Mouse (Mus musculus): ENCODE data around the gene Arl4c. TPM values are rescaled to one million over a fixed set of nuclear protein-coding genes. Genes with fewer than 3 reads are reported as not detected.
A peak's percentile ranks its signal among the peaks of the same experiment; 100 is the strongest.
"Not testable (repeated sequence)": the region's sequence is repeated elsewhere in the genome, so short reads cannot be mapped to it uniquely, and the experiment has no call there.

The Arl4c gene
- polyA plus RNA-seq, 1 experiment from 2014 or later, result 30.6 TPM

- peak overlapping the region; percentile 60; the same call in 1 of the 2 replicates for H3K27ac ChIP-seq
- TF ChIP-seq CTCF (IDR thresholded peaks at IDR 0.05; ENCODE audit: low read depth), result no peak
- H3K9me3 ChIP-seq (replicated peaks; ENCODE audit: low read length), result no peaks in the 10 kb centered on the region
- no peaks in the 10 kb centered on the region for H3K36me3 ChIP-seq (ENCODE audit: insufficient read depth, low read length)
- ATAC-seq (replicated peaks; ENCODE audit: low FRiP score, low read depth), result peak; percentile 36; the same call in 1 of the 2 replicates
- WGBS, result 62% methylated on average over 4 of the region's 4 CpGs
- H3K4me2 ChIP-seq (ENCODE audit: low read length), result no peak overlapping the region
- no peak for DNase-seq (ENCODE audit: low spot score)
- no peaks in the 10 kb centered on the region for H3K27me3 ChIP-seq (ENCODE audit: insufficient read depth, low read length)
- H3K4me3 ChIP-seq (replicated peaks; ENCODE audit: low read depth, low read length), result no peak overlapping the region
- H3K4me1 ChIP-seq (replicated peaks; ENCODE audit: insufficient read depth, low read length), result peaks cover 13% of the 10 kb centered on the region
- H3K9ac ChIP-seq (ENCODE audit: low read depth, low read length), result no peak overlapping the region
These were observed 63.4 kb downstream of the Arl4c start for GRCm38 (mm10) chr1:88638622-88639021.

GRCm38 (mm10) chr1:88636579-88637161, 65.4 kb downstream of the Arl4c start:
- WGBS, result 85% methylated on average over 2 of the region's 2 CpGs
- H3K27ac ChIP-seq; DNase-seq (ENCODE audit: low spot score); H3K36me3 ChIP-seq (ENCODE audit: insufficient read depth, low read length); H3K27me3 ChIP-seq (ENCODE audit: insufficient read depth, low read length); H3K4me2 ChIP-seq (ENCODE audit: low read length); ATAC-seq (replicated peaks; ENCODE audit: low FRiP score, low read depth); H3K9ac ChIP-seq (ENCODE audit: low read depth, low read length); H3K4me3 ChIP-seq (replicated peaks; ENCODE audit: low read depth, low read length); H3K9me3 ChIP-seq (replicated peaks; ENCODE audit: low read length): not testable (repeated sequence)
- peaks cover 13% of the 10 kb centered on the region for H3K4me1 ChIP-seq (replicated peaks; ENCODE audit: insufficient read depth, low read length)

- Histone ChIP-seq H3K27ac (no peak overlapping the region), H3K4me1 (replicated peaks; ENCODE audit: insufficient read depth, low read length) (peaks cover 13% of the 10 kb centered on the region), H3K9me3 (replicated peaks; ENCODE audit: low read length) (no peaks in the 10 kb centered on the region), H3K36me3 (ENCODE audit: insufficient read depth, low read length) (no peaks in the 10 kb centered on the region), H3K9ac (ENCODE audit: low read depth, low read length) (no peak overlapping the region), H3K4me3 (replicated peaks; ENCODE audit: low read depth, low read length) (no peak overlapping the region), H3K27me3 (ENCODE audit: insufficient read depth, low read length) (no peaks in the 10 kb centered on the region), H3K4me2 (ENCODE audit: low read length) (no peak overlapping the region)
- 80% methylated on average over 12 of the region's 12 CpGs for WGBS
- DNase-seq (ENCODE audit: low spot score) (peak; percentile 59), ATAC-seq (replicated peaks; ENCODE audit: low FRiP score, low read depth) (no peak)
- no peak for TF ChIP-seq CTCF (IDR thresholded peaks at IDR 0.05; ENCODE audit: low read depth)
These were observed 66.4 kb downstream of the Arl4c start for GRCm38 (mm10) chr1:88635659-88636058.

GRCm38 (mm10) chr1:88632851-88633250, 69.2 kb downstream of the Arl4c start:
- DNase-seq (ENCODE audit: low spot score), result no peak
- Histone ChIP-seq H3K27me3 (ENCODE audit: insufficient read depth, low read length) (no peaks in the 10 kb centered on the region), H3K9ac (ENCODE audit: low read depth, low read length) (no peak overlapping the region), H3K27ac (no peak overlapping the region), H3K4me2 (ENCODE audit: low read length) (no peak overlapping the region), H3K4me3 (replicated peaks; ENCODE audit: low read depth, low read length) (no peak overlapping the region), H3K9me3 (replicated peaks; ENCODE audit: low read length) (no peaks in the 10 kb centered on the region), H3K4me1 (replicated peaks; ENCODE audit: insufficient read depth, low read length) (no peaks in the 10 kb centered on the region), H3K36me3 (ENCODE audit: insufficient read depth, low read length) (no peaks in the 10 kb centered on the region)
- TF ChIP-seq CTCF (IDR thresholded peaks at IDR 0.05; ENCODE audit: low read depth), result no peak
- ATAC-seq (replicated peaks; ENCODE audit: low FRiP score, low read depth), result no peak
- WGBS, result 77% methylated on average over 6 of the region's 6 CpGs

- ATAC-seq (replicated peaks; ENCODE audit: low FRiP score, low read depth), result no peak
These were observed 72.0 kb downstream of the Arl4c start for GRCm38 (mm10) chr1:88629966-88630488.

GRCm38 (mm10) chr1:88625190-88625589, 76.8 kb downstream of the Arl4c start:
- Histone ChIP-seq H3K4me2 (ENCODE audit: low read length) (no peak overlapping the region), H3K9ac (ENCODE audit: low read depth, low read length) (no peak overlapping the region), H3K4me3 (replicated peaks; ENCODE audit: low read depth, low read length) (no peak overlapping the region), H3K9me3 (replicated peaks; ENCODE audit: low read length) (no peaks in the 10 kb centered on the region), H3K27me3 (ENCODE audit: insufficient read depth, low read length) (no peaks in the 10 kb centered on the region), H3K4me1 (replicated peaks; ENCODE audit: insufficient read depth, low read length) (no peaks in the 10 kb centered on the region), H3K36me3 (ENCODE audit: insufficient read depth, low read length) (no peaks in the 10 kb centered on the region), H3K27ac (no peak overlapping the region)
- WGBS, result 55% methylated on average over 1 of the region's 1 CpGs
- TF ChIP-seq CTCF (IDR thresholded peaks at IDR 0.05; ENCODE audit: low read depth), result no peak
- DNase-seq (ENCODE audit: low spot score) (peak; percentile 25), ATAC-seq (replicated peaks; ENCODE audit: low FRiP score, low read depth) (no peak)

More at GRCm38 (mm10) chr1:88629966-88630488, 72.0 kb downstream of the Arl4c start:
- WGBS, result 47% methylated on average over 2 of the region's 2 CpGs
- H3K4me1 ChIP-seq (replicated peaks; ENCODE audit: insufficient read depth, low read length), result no peaks in the 10 kb centered on the region
- H3K36me3 ChIP-seq (ENCODE audit: insufficient read depth, low read length), result no peaks in the 10 kb centered on the region
- no peaks in the 10 kb centered on the region for H3K27me3 ChIP-seq (ENCODE audit: insufficient read depth, low read length)
- DNase-seq (ENCODE audit: low spot score), result no peak
- H3K9ac ChIP-seq (ENCODE audit: low read depth, low read length), result no peak overlapping the region
- H3K4me2 ChIP-seq (ENCODE audit: low read length), result no peak overlapping the region
- no peak overlapping the region for H3K27ac ChIP-seq
- no peaks in the 10 kb centered on the region for H3K9me3 ChIP-seq (replicated peaks; ENCODE audit: low read length)
- no peak overlapping the region for H3K4me3 ChIP-seq (replicated peaks; ENCODE audit: low read depth, low read length)
- TF ChIP-seq CTCF (IDR thresholded peaks at IDR 0.05; ENCODE audit: low read depth), result no peak

- Histone ChIP-seq H3K4me3 (replicated peaks; ENCODE audit: low read depth, low read length) (no peak overlapping the region), H3K9ac (ENCODE audit: low read depth, low read length) (no peak overlapping the region), H3K4me1 (replicated peaks; ENCODE audit: insufficient read depth, low read length) (no peaks in the 10 kb centered on the region), H3K36me3 (ENCODE audit: insufficient read depth, low read length) (no peaks in the 10 kb centered on the region), H3K4me2 (ENCODE audit: low read length) (no peak overlapping the region), H3K9me3 (replicated peaks; ENCODE audit: low read length) (no peaks in the 10 kb centered on the region), H3K27me3 (ENCODE audit: insufficient read depth, low read length) (no peaks in the 10 kb centered on the region), H3K27ac (no peak overlapping the region)
- ATAC-seq (replicated peaks; ENCODE audit: low FRiP score, low read depth), result no peak
- no peak for TF ChIP-seq CTCF (IDR thresholded peaks at IDR 0.05; ENCODE audit: low read depth)
- WGBS, result 87% methylated on average over 4 of the region's 4 CpGs
- DNase-seq (ENCODE audit: low spot score), result no peak
These were observed 77.6 kb downstream of the Arl4c start for GRCm38 (mm10) chr1:88624376-88624775.

All from kidney, postnatal 0 days (tissue).